Mouse (Mus musculus) stomach, embryonic 14.5 days (tissue): Measurements from ENCODE around the gene Dusp22. TPM values are rescaled to one million over a fixed set of nuclear protein-coding genes. Genes with fewer than 3 reads are reported as not detected.

Source experiments
- ATAC-seq: fragments of 200-750 bp; cut with Nextera tagmentation; 2 replicates; pipeline ENCODE4 v1.8.0; 2017; ENCODE audit warnings: low read depth, moderate TSS enrichment; ENCODE audit not compliant: insufficient number of reproducible peaks, insufficient read depth, low FRiP score
- H3K27ac ChIP-seq: fragments of 300-500 bp; sonication (generic); 2 replicates; pipeline ENCODE4 v1.5.1; 2014; ENCODE audit warnings: mild to moderate bottlenecking, low read length, moderate library complexity, mixed read lengths
- H3K27me3 ChIP-seq: fragments of 300-500 bp; sonication (generic); 2 replicates; pipeline ENCODE4 v1.6.1; 2014; ENCODE audit warnings: low read length, control low read depth, mixed read lengths; ENCODE audit not compliant: control insufficient read depth, insufficient read depth
- H3K36me3 ChIP-seq: fragments of 300-500 bp; sonication (generic); 2 replicates; pipeline ENCODE4 v1.6.1; 2014; ENCODE audit warnings: mild to moderate bottlenecking, control low read depth, low read length, moderate library complexity, mixed read lengths; ENCODE audit not compliant: control insufficient read depth, insufficient read depth
- H3K4me1 ChIP-seq: fragments of 300-500 bp; sonication (generic); 2 replicates; pipeline ENCODE4 v1.6.1; 2014; ENCODE audit warnings: low read length, control low read depth, mixed read lengths; ENCODE audit not compliant: control insufficient read depth, insufficient read depth
- H3K4me2 ChIP-seq: fragments of 300-500 bp; sonication (generic); replicated peaks from 2 replicates; pipeline ENCODE4 v1.6.1; 2014; ENCODE audit warnings: low read depth, low read length, control low read depth
- H3K4me3 ChIP-seq: fragments of 300-500 bp; sonication (generic); 2 replicates; pipeline ENCODE4 v1.5.1; 2014; ENCODE audit warnings: low read depth, low read length, control low read depth
- H3K9ac ChIP-seq: fragments of 300-500 bp; sonication (generic); replicated peaks from 2 replicates; pipeline ENCODE4 v1.6.1; 2014; ENCODE audit warnings: low read depth, mild to moderate bottlenecking, control low read depth, low read length, moderate library complexity, mixed read lengths
- H3K9me3 ChIP-seq: fragments of 300-500 bp; sonication (generic); 2 replicates; pipeline ENCODE4 v1.6.1; 2016; ENCODE audit warnings: low read depth, low read length, control low read depth; ENCODE audit not compliant: control insufficient read depth
- WGBS: fragments of 180-500 bp; shearing (Covaris S2); extraction: QIAGEN DNeasy Blood & Tissue Kit; methylation state at CpG from one replicate; pipeline ENCODE4 v1.1.7; 2014; 5-methylcytosine and 5-hydroxymethylcytosine counted together
- polyA plus RNA-seq: library from polyadenylated mRNA; unstranded; fragments of >200 nt; fragmentation: Nextera tagmentation; extraction: Ambion mirVana; gene quantifications from 2 replicates; pipeline ENCODE4 v1.2.1, GENCODE M21; 2014

Gene Dusp22
- polyA plus RNA-seq, 1 experiment from 2014 or later: 22.3 TPM

GRCm38 (mm10) chr13:30753441-30753840, 93.6 kb downstream of the Dusp22 start:
- Histone ChIP-seq H3K4me1 (peaks cover 3% of the 10 kb centered on the region; the same call in 1 of the 2 replicates), H3K27ac (no peak overlapping the region), H3K36me3 (no peaks in the 10 kb centered on the region), H3K4me2 (no peak overlapping the region), H3K9ac (no peak overlapping the region), H3K9me3 (no peaks in the 10 kb centered on the region), H3K4me3 (no peak overlapping the region), H3K27me3 (peaks cover 21% of the 10 kb centered on the region)
- ATAC-seq: no peak
- 88% methylated on average over 3 of the region's 3 CpGs for WGBS

- no peaks in the 10 kb centered on the region for H3K36me3 ChIP-seq
- H3K4me2 ChIP-seq: no peak overlapping the region
- no peak overlapping the region for H3K9ac ChIP-seq
- H3K27me3 ChIP-seq: peaks cover 21% of the 10 kb centered on the region
- H3K9me3 ChIP-seq: no peaks in the 10 kb centered on the region
- H3K27ac ChIP-seq: no peak overlapping the region
- H3K4me1 ChIP-seq: peaks cover 3% of the 10 kb centered on the region; the same call in 1 of the 2 replicates
- WGBS: 82% methylated on average over 4 of the region's 4 CpGs
- H3K4me3 ChIP-seq: no peak overlapping the region
- ATAC-seq: no peak
Measured at GRCm38 (mm10) chr13:30754066-30754465, 94.3 kb downstream of the Dusp22 start.

GRCm38 (mm10) chr13:30754825-30755476, 95.2 kb downstream of the Dusp22 start:
- WGBS: 73% methylated on average over 10 of the region's 10 CpGs
- no peaks in the 10 kb centered on the region for H3K36me3 ChIP-seq
- ATAC-seq: 0 out of 2 replicates have a peak, but pooled peaks have one; percentile 56
- no peak overlapping the region for H3K27ac ChIP-seq
- no peak overlapping the region for H3K4me2 ChIP-seq
- H3K4me3 ChIP-seq: no peak overlapping the region
- no peak overlapping the region for H3K9ac ChIP-seq
- 0 out of 2 replicates have a peak, but pooled peaks cover 3% of the 10 kb centered on the region for H3K4me1 ChIP-seq
- H3K27me3 ChIP-seq: peaks cover 14% of the 10 kb centered on the region
- H3K9me3 ChIP-seq: no peaks in the 10 kb centered on the region

GRCm38 (mm10) chr13:30755577-30755976, 95.8 kb downstream of the Dusp22 start:
- Histone ChIP-seq H3K27ac (no peak overlapping the region), H3K9me3 (no peaks in the 10 kb centered on the region), H3K4me2 (no peak overlapping the region), H3K4me3 (no peak overlapping the region), H3K27me3 (peaks cover 10% of the 10 kb centered on the region), H3K4me1 (no peaks in the 10 kb centered on the region), H3K36me3 (no peaks in the 10 kb centered on the region), H3K9ac (no peak overlapping the region)
- WGBS: 71% methylated on average over 3 of the region's 3 CpGs
- no peak for ATAC-seq

- H3K4me1 ChIP-seq: no peaks in the 10 kb centered on the region
- H3K9ac ChIP-seq: no peak overlapping the region
- 76% methylated on average over 9 of the region's 9 CpGs for WGBS
- no peak overlapping the region for H3K4me3 ChIP-seq
- H3K9me3 ChIP-seq: no peaks in the 10 kb centered on the region
- H3K36me3 ChIP-seq: no peaks in the 10 kb centered on the region
- no peak overlapping the region for H3K4me2 ChIP-seq
- no peak for ATAC-seq
- H3K27me3 ChIP-seq: peaks cover 7% of the 10 kb centered on the region
- H3K27ac ChIP-seq: no peak overlapping the region
Measured at GRCm38 (mm10) chr13:30755998-30756639, 96.3 kb downstream of the Dusp22 start.

- ATAC-seq: no peak
- Histone ChIP-seq H3K36me3 (no peaks in the 10 kb centered on the region), H3K4me3 (no peak overlapping the region), H3K4me1 (no peaks in the 10 kb centered on the region), H3K27ac (no peak overlapping the region), H3K4me2 (no peak overlapping the region), H3K9me3 (no peaks in the 10 kb centered on the region), H3K27me3 (peaks cover 3% of the 10 kb centered on the region; the same call in 1 of the 2 replicates), H3K9ac (no peak overlapping the region)
- 87% methylated on average over 14 of the region's 14 CpGs for WGBS
Measured at GRCm38 (mm10) chr13:30757264-30757900, 97.6 kb downstream of the Dusp22 start.

- Histone ChIP-seq H3K27ac (no peak overlapping the region), H3K9ac (no peak overlapping the region), H3K27me3 (no peaks in the 10 kb centered on the region), H3K4me3 (no peak overlapping the region), H3K4me1 (no peaks in the 10 kb centered on the region), H3K4me2 (no peak overlapping the region), H3K9me3 (no peaks in the 10 kb centered on the region), H3K36me3 (no peaks in the 10 kb centered on the region)
- ATAC-seq: no peak
- WGBS: 73% methylated on average over 11 of the region's 11 CpGs
Measured at GRCm38 (mm10) chr13:30758789-30759381, 99.1 kb downstream of the Dusp22 start.

- Histone ChIP-seq H3K27ac (no peak overlapping the region), H3K36me3 (no peaks in the 10 kb centered on the region), H3K27me3 (no peaks in the 10 kb centered on the region), H3K4me2 (no peak overlapping the region), H3K9me3 (no peaks in the 10 kb centered on the region), H3K9ac (no peak overlapping the region), H3K4me3 (no peak overlapping the region), H3K4me1 (no peaks in the 10 kb centered on the region)
- 67% methylated on average over 3 of the region's 3 CpGs for whole genome bisulfite sequencing
- ATAC-seq: no peak
Measured at GRCm38 (mm10) chr13:30760374-30761090, 100.7 kb downstream of the Dusp22 start.
